Mouse (Mus musculus) frontal cortex, adult 2 months (tissue): Measurements from ENCODE around the gene Atp1b4. TPM values are rescaled to one million over a fixed set of nuclear protein-coding genes. Genes with fewer than 3 reads are reported as not detected.
"Not testable (repeated sequence)": the region's sequence is repeated elsewhere in the genome, so short reads cannot be mapped to it uniquely, and the experiment has no call there.

Source experiments
- DNase-seq, 2 experiments: peaks; one replicate each; pipeline ENCODE4 v3.0.0; 2022; ENCODE audit warnings: low spot score in 1 of 2; ENCODE audit errors: extremely low spot score in 1 of 2
- polyA plus RNA-seq: library from polyadenylated mRNA; depleted of rRNA; stranded (reverse); fragments of >200 nt; gene quantifications from 2 replicates; pipeline ENCODE4 v1.2.3, GENCODE M21; 2012; rRNA removed

Atp1b4 gene
- 0.02 TPM in 1 of 2 replicates, not detected in the other for polyA plus RNA-seq

- no peak for DNase-seq
Observed at GRCm38 (mm10) chrX:38315884-38316283, at the start of gene Atp1b4. Gene Atp1b4, plus strand, starts transcription at chrX:38316184.

DNA sequence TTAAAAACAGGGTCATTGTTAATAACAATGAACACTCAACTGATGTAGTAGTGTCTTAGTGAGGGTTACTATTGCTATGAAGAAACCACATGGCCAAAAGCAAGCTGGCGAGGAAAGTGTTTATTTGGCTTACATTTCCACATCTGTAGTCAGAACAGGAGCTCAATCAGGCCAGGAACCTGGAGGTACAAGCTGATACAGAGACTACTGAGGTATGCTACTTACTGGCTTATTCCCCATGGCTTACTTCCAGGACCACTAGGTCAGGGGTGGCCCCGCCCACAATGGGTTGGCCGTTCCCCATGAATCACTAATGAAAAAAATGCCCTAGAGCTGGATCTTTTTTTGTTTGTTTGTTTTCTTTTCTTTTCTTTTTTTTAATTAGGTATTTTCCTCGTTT, 7.4 kb upstream of the Atp1b4 start:
- DNase-seq: no peak

DNA sequence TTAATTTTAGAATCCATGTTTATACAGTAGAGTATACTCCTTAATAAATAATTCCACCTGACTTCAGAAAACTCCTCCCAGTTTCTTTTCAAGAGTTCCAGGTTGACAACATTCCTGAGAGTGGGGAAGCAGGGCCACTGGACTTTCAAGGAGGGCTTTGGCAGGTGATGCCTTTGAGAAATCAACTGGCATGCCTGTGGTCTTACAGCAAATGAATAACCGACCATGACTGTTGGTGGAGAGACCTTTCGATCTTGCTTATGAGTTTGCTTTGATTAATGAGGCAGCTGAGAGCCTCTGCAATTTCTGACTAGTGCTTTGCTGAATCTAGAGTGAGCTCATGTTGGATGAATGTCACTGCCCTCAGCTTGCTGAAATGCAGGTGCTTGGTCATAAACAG, 4.9 kb upstream of the Atp1b4 start:
- DNase-seq: no peak

DNA sequence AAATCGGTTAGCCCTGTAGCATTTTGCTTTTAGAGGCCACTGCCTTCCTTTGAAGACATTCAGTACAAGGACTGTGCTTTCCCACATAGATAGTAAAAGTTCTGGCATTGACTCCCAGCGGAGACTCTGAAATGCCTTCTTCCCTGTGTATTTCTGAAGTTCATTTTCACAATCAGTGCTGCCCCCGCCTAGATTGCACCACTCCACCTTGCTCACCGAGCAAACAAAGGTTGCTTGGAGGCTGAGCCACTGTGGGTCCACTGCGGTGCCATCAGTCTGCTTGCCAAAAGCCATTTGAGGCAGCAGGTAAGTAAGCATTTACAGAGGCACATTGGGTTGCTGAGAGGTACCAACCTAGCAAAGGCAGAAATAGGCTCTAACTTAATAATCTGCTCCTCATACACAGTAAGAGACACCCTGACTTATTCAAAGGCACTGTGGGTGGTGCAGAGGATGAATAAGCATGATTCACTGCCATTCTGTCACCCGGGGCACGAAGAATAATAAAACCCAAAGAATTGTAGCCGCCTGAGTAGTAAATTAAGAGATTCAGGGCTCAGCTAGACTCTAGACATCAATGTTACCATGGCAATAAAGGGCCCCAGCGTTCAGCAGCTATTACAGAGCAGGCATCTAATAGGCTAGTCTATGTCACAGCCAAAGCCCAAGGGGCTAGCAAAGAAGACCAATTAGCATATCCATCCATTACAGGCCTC, 2.9 kb upstream of the Atp1b4 start:
- peak in 1 of 2 experiments; percentile 28 for DNase-seq

- no peak for DNase-seq
Observed at GRCm38 (mm10) chrX:38313626-38314210, 2.3 kb upstream of the Atp1b4 start.

- DNase-seq: no peak
Observed at GRCm38 (mm10) chrX:38330695-38331406, 14.9 kb downstream of the Atp1b4 start.

- no peak for DNase-seq
Observed at GRCm38 (mm10) chrX:38334329-38335279, 18.6 kb downstream of the Atp1b4 start.

DNA sequence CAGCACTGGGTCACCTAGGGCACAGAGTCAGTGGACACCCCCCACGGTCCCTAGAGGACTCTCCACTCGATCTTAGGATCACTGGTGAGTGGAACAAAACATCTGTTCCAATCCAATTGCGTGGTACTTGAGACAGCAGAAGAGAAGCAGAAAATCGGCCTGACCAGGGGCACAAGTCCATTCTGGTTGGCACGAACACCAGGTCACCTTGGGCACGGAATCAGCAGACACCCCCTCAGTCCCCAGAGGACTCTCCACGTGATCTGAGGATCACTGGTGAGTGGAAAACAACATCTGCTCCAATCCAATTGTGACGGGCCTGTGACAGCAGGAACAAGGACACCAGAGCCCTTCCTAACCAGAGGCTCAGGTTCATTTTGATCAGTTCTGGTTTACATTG, 46.0 kb downstream of the Atp1b4 start:
- DNase-seq: no peak

DNA sequence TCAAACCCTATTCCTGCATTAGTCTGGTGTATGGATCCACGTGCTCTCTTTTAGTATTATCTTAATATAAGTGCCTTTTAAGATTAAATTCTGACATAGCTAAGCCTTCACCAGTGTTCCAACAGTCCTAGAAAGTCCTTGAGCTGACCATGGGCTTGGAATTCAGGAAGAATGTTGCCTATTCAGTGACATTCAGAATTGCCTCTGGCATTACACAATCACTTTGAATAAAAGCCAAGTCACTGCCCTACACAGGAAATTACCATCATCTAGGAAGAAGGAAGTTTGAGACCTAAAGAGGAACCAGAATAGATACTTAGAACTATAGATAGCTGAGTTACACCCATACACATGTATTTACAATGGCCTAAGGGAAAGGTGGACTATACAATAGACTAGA, 48.6 kb downstream of the Atp1b4 start:
- not testable (repeated sequence) for DNase-seq

GRCm38 (mm10) chrX:38373169-38373568, 57.2 kb downstream of the Atp1b4 start:
- not testable (repeated sequence) for DNase-seq

Other genes with a start within 250 kb of the Atp1b4 start
- gene Rhox10, start 249.7 kb upstream of the Atp1b4 start, polyA plus RNA-seq: not detected in 2 replicates
- not detected in 2 replicates for gene Rhox11, start 231.0 kb upstream of the Atp1b4 start, polyA plus RNA-seq
- 0.10 TPM in 1 of 2 replicates, not detected in the other for gene Rhox12, start 205.3 kb upstream of the Atp1b4 start, polyA plus RNA-seq
- not detected in 2 replicates for gene Rhox13, start 195.0 kb upstream of the Atp1b4 start, polyA plus RNA-seq
- 9.8 and 10.9 TPM in 2 replicates for gene Zbtb33, start 126.4 kb upstream of the Atp1b4 start, polyA plus RNA-seq
- gene Tmem255a, start 63.7 kb upstream of the Atp1b4 start, polyA plus RNA-seq: 32.2 and 33.3 TPM in 2 replicates
- 55.5 and 62.9 TPM in 2 replicates for gene Lamp2, start 140.3 kb downstream of the Atp1b4 start, polyA plus RNA-seq